Mouse (Mus musculus): Measurements from ENCODE around the gene Drd3. TPM values are rescaled to one million over a fixed set of nuclear protein-coding genes. Genes with fewer than 3 reads are reported as not detected.

The Drd3 gene
- polyA plus RNA-seq, 1 experiment from 2014 or later, result not detected

DNA sequence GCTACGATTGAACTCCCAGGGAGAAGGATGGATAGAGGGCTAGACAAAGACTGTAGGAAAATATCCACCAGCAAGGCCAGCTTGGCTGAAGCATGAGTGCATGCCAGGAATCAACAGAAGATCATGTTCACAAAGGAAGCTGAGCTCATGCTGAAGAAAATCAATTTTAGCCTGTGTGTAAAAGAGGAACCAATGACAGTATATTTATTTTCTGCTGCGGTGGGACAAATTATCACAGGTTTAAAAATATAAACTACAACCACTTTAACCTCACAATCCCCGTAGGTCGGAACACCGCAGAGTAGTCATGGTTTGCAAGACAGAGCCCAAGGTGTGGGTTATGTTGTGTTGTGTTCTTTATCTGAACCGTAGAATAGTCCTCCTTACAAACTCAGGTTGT is 50.5 kb downstream of the Drd3 start:
- Histone ChIP-seq H3K4me3 (ENCODE audit: low read depth, low read length) (no peak overlapping the region), H3K4me2 (ENCODE audit: low read depth, severe bottlenecking) (no peak overlapping the region), H3K27ac (replicated peaks; ENCODE audit: low read depth, low read length) (no peak overlapping the region), H3K27me3 (ENCODE audit: control insufficient read depth, insufficient read depth, low read length) (no peaks in the 10 kb centered on the region), H3K9me3 (ENCODE audit: control insufficient read depth, low read length) (no peaks in the 10 kb centered on the region), H3K4me1 (ENCODE audit: control insufficient read depth, insufficient read depth, low read length) (peaks cover 7% of the 10 kb centered on the region), H3K9ac (ENCODE audit: low read length) (no peak overlapping the region), H3K36me3 (ENCODE audit: control insufficient read depth, insufficient read depth, low read length) (no peaks in the 10 kb centered on the region)
- DNase-seq (ENCODE audit: low spot score) (no peak), ATAC-seq (ENCODE audit: insufficient number of reproducible peaks, low FRiP score, low TSS enrichment, low read depth) (no peak)
- 94% methylated on average over 6 of the region's 6 CpGs for WGBS

DNA sequence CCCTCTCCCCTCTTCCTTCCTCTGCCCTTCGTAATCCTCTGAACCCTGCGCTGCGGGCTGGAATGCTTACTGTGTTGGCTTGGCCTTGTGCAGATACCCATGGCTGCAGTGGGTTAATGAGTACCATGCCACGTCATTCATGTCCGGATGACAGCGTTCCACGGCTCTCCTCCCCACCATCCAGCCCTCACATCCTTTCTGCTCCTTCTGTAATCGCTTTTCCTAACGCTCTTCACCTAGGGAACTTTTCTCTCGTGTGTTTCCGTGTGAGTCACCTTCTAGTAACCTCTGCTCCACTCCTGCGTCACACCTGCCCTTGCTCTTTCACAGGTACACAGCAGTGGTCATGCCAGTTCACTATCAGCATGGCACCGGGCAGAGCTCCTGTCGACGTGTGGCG is 53.2 kb downstream of the Drd3 start:
- no peak overlapping the region for H3K4me2 ChIP-seq (ENCODE audit: low read depth, severe bottlenecking)
- H3K4me3 ChIP-seq (ENCODE audit: low read depth, low read length), result no peak overlapping the region
- DNase-seq (ENCODE audit: low spot score), result no peak
- ATAC-seq (ENCODE audit: insufficient number of reproducible peaks, low FRiP score, low TSS enrichment, low read depth), result no peak
- no peak overlapping the region for H3K27ac ChIP-seq (replicated peaks; ENCODE audit: low read depth, low read length)
- H3K27me3 ChIP-seq (ENCODE audit: control insufficient read depth, insufficient read depth, low read length), result no peaks in the 10 kb centered on the region
- H3K9ac ChIP-seq (ENCODE audit: low read length), result no peak overlapping the region
- no peaks in the 10 kb centered on the region for H3K9me3 ChIP-seq (ENCODE audit: control insufficient read depth, low read length)
- H3K4me1 ChIP-seq (ENCODE audit: control insufficient read depth, insufficient read depth, low read length), result no peaks in the 10 kb centered on the region
- WGBS, result 70% methylated on average over 16 of the region's 16 CpGs
- no peaks in the 10 kb centered on the region for H3K36me3 ChIP-seq (ENCODE audit: control insufficient read depth, insufficient read depth, low read length)

DNA sequence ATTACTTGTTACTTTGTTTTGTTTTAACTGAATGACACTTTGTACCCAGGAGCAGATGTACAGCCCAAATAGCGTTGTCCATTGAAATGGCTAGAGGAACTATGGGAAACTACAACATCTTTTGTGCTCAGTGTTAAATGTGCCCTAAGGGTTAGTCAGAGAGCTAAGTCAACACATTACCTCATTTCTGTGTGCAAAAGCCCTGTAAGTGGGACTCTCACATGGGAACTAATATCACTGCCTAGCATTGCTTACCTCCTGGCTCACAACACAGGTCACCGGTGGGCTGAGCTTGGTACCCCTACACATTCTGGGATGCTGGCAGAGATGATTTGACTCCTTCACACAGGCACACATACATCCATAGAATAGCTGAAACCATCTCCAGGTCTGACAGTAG is 55.6 kb downstream of the Drd3 start:
- ATAC-seq (ENCODE audit: insufficient number of reproducible peaks, low FRiP score, low TSS enrichment, low read depth) (no peak), DNase-seq (ENCODE audit: low spot score) (no peak)
- H3K27ac ChIP-seq (replicated peaks; ENCODE audit: low read depth, low read length), result no peak overlapping the region
- WGBS, result 92% methylated on average over 2 of the region's 2 CpGs
- no peak overlapping the region for H3K4me3 ChIP-seq (ENCODE audit: low read depth, low read length)
- no peak overlapping the region for H3K4me2 ChIP-seq (ENCODE audit: low read depth, severe bottlenecking)
- H3K4me1 ChIP-seq (ENCODE audit: control insufficient read depth, insufficient read depth, low read length), result no peaks in the 10 kb centered on the region
- no peak overlapping the region for H3K9ac ChIP-seq (ENCODE audit: low read length)
- H3K9me3 ChIP-seq (ENCODE audit: control insufficient read depth, low read length), result no peaks in the 10 kb centered on the region
- H3K36me3 ChIP-seq (ENCODE audit: control insufficient read depth, insufficient read depth, low read length), result no peaks in the 10 kb centered on the region
- no peaks in the 10 kb centered on the region for H3K27me3 ChIP-seq (ENCODE audit: control insufficient read depth, insufficient read depth, low read length)

- no peaks in the 10 kb centered on the region for H3K27me3 ChIP-seq (ENCODE audit: control insufficient read depth, insufficient read depth, low read length)
- H3K9ac ChIP-seq (ENCODE audit: low read length), result no peak overlapping the region
- H3K4me2 ChIP-seq (ENCODE audit: low read depth, severe bottlenecking), result no peak overlapping the region
- H3K36me3 ChIP-seq (ENCODE audit: control insufficient read depth, insufficient read depth, low read length), result no peaks in the 10 kb centered on the region
- H3K27ac ChIP-seq (replicated peaks; ENCODE audit: low read depth, low read length), result no peak overlapping the region
- ATAC-seq (ENCODE audit: insufficient number of reproducible peaks, low FRiP score, low TSS enrichment, low read depth), result no peak
- H3K9me3 ChIP-seq (ENCODE audit: control insufficient read depth, low read length), result no peaks in the 10 kb centered on the region
- no peak for DNase-seq (ENCODE audit: low spot score)
- H3K4me1 ChIP-seq (ENCODE audit: control insufficient read depth, insufficient read depth, low read length), result no peaks in the 10 kb centered on the region
- no peak overlapping the region for H3K4me3 ChIP-seq (ENCODE audit: low read depth, low read length)
- WGBS, result 90% methylated on average over 1 of the region's 1 CpGs
Measured at GRCm38 (mm10) chr16:43811402-43811801, 57.6 kb downstream of the Drd3 start.

DNA sequence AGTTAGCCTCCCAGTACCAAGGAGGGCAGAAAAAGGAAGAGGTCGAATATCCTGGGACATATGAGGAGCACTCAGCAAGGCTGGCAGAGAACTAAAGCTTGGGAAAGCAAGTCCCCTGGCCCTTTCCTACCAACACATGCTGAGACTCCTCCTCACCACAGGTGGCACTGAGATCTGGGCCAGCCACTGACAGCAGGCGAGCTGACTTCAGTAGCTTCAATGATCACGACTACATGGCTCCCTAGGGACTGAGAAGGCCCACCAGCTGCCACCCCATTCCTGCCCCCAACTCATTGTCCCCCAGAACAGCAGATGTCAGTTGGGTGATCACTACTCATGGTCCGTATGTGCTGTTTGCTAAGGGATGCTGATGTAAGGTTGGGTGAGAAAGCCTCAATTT is 60.8 kb downstream of the Drd3 start:
- Histone ChIP-seq H3K4me1 (ENCODE audit: control insufficient read depth, insufficient read depth, low read length) (no peaks in the 10 kb centered on the region), H3K27ac (replicated peaks; ENCODE audit: low read depth, low read length) (no peak overlapping the region), H3K4me3 (ENCODE audit: low read depth, low read length) (no peak overlapping the region), H3K27me3 (ENCODE audit: control insufficient read depth, insufficient read depth, low read length) (no peaks in the 10 kb centered on the region), H3K4me2 (ENCODE audit: low read depth, severe bottlenecking) (no peak overlapping the region), H3K9me3 (ENCODE audit: control insufficient read depth, low read length) (no peaks in the 10 kb centered on the region), H3K36me3 (ENCODE audit: control insufficient read depth, insufficient read depth, low read length) (no peaks in the 10 kb centered on the region), H3K9ac (ENCODE audit: low read length) (no peak overlapping the region)
- DNase-seq (ENCODE audit: low spot score) (no peak), ATAC-seq (ENCODE audit: insufficient number of reproducible peaks, low FRiP score, low TSS enrichment, low read depth) (no peak)
- 55% methylated on average over 4 of the region's 4 CpGs for WGBS

GRCm38 (mm10) chr16:43816321-43816720 is 62.5 kb downstream of the Drd3 start:
- WGBS, result 85% methylated on average over 4 of the region's 5 CpGs
- Histone ChIP-seq H3K27me3 (ENCODE audit: control insufficient read depth, insufficient read depth, low read length) (no peaks in the 10 kb centered on the region), H3K4me3 (ENCODE audit: low read depth, low read length) (no peak overlapping the region), H3K9ac (ENCODE audit: low read length) (no peak overlapping the region), H3K36me3 (ENCODE audit: control insufficient read depth, insufficient read depth, low read length) (no peaks in the 10 kb centered on the region), H3K27ac (replicated peaks; ENCODE audit: low read depth, low read length) (no peak overlapping the region), H3K4me1 (ENCODE audit: control insufficient read depth, insufficient read depth, low read length) (no peaks in the 10 kb centered on the region), H3K4me2 (ENCODE audit: low read depth, severe bottlenecking) (no peak overlapping the region), H3K9me3 (ENCODE audit: control insufficient read depth, low read length) (no peaks in the 10 kb centered on the region)
- no peak for DNase-seq (ENCODE audit: low spot score)
- ATAC-seq (ENCODE audit: insufficient number of reproducible peaks, low FRiP score, low TSS enrichment, low read depth), result no peak

DNA sequence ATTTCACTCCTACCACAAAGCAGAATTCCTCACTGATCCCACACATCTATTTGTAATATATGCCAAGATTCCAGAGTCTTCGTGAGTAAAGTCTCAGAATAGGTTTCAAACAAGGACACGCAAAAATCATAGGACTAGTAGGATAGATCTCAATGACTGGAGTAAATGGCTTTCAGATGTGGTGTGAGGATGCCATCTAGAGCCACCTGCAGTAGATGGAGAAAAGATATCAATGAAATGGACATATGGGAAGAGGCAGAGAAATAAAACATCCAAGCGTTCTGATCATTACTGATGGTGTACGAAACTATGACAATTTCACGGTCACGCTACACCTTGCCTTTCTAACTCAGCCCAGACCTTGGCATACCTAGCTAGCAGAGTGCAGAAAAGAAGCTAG is 64.6 kb downstream of the Drd3 start:
- Histone ChIP-seq H3K36me3 (ENCODE audit: control insufficient read depth, insufficient read depth, low read length) (no peaks in the 10 kb centered on the region), H3K27me3 (ENCODE audit: control insufficient read depth, insufficient read depth, low read length) (no peaks in the 10 kb centered on the region), H3K4me1 (ENCODE audit: control insufficient read depth, insufficient read depth, low read length) (no peaks in the 10 kb centered on the region; the same call in 1 of the 2 replicates), H3K9ac (ENCODE audit: low read length) (no peak overlapping the region), H3K4me3 (ENCODE audit: low read depth, low read length) (no peak overlapping the region), H3K27ac (replicated peaks; ENCODE audit: low read depth, low read length) (no peak overlapping the region), H3K9me3 (ENCODE audit: control insufficient read depth, low read length) (no peaks in the 10 kb centered on the region), H3K4me2 (ENCODE audit: low read depth, severe bottlenecking) (no peak overlapping the region)
- no peak for DNase-seq (ENCODE audit: low spot score)
- WGBS, result 95% methylated on average over 6 of the region's 6 CpGs
- ATAC-seq (ENCODE audit: insufficient number of reproducible peaks, low FRiP score, low TSS enrichment, low read depth), result no peak

DNA sequence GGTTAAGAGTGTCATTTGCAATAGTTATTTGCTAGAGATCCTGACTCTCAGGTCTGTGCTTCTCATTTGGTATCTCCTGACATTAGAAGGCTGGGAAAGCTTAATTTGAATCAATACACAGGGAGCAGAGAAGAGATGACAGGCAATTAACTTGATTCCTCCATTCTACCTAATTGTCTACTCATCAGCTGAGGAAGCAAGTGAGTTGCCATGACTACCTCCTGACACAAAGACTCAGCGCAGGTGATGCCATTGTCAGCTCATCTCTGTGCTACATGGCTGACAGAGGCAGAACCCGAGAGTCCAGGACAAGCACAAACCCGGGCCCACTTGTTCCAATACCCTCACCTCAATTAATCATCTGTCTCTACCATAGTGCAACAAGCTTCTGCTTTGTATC is 73.7 kb downstream of the Drd3 start:
- no peak overlapping the region for H3K4me3 ChIP-seq (ENCODE audit: low read depth, low read length)
- no peak overlapping the region for H3K9ac ChIP-seq (ENCODE audit: low read length)
- H3K27ac ChIP-seq (replicated peaks; ENCODE audit: low read depth, low read length), result no peak overlapping the region
- no peaks in the 10 kb centered on the region; the same call in 1 of the 2 replicates for H3K4me1 ChIP-seq (ENCODE audit: control insufficient read depth, insufficient read depth, low read length)
- H3K36me3 ChIP-seq (ENCODE audit: control insufficient read depth, insufficient read depth, low read length), result no peaks in the 10 kb centered on the region
- no peak overlapping the region for H3K4me2 ChIP-seq (ENCODE audit: low read depth, severe bottlenecking)
- H3K9me3 ChIP-seq (ENCODE audit: control insufficient read depth, low read length), result no peaks in the 10 kb centered on the region
- WGBS, result 78% methylated on average over 3 of the region's 3 CpGs
- no peaks in the 10 kb centered on the region for H3K27me3 ChIP-seq (ENCODE audit: control insufficient read depth, insufficient read depth, low read length)
- no peak for DNase-seq (ENCODE audit: low spot score)
- ATAC-seq (ENCODE audit: insufficient number of reproducible peaks, low FRiP score, low TSS enrichment, low read depth), result no peak

DNA sequence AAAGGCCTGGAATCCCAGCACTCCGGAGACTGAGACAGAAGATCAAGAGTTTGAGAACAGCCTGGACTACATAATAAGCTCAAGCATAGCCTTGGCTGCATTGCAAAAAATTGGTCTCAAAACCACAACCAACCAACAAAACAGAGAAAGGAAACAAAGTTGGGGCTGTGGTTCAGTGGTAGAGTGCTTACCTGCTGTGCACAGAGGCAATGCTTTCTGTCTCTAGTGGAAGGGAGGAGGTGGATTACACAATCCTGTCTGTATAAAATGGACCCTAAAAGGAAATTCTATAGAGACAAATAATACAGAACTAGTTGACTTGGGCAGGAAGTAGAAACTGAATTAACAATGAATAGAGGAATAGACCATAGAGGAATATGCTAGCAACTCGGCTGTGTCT is 78.1 kb downstream of the Drd3 start:
- Histone ChIP-seq H3K4me1 (ENCODE audit: control insufficient read depth, insufficient read depth, low read length) (no peaks in the 10 kb centered on the region), H3K36me3 (ENCODE audit: control insufficient read depth, insufficient read depth, low read length) (no peaks in the 10 kb centered on the region), H3K4me3 (ENCODE audit: low read depth, low read length) (no peak overlapping the region), H3K4me2 (ENCODE audit: low read depth, severe bottlenecking) (no peak overlapping the region), H3K9me3 (ENCODE audit: control insufficient read depth, low read length) (no peaks in the 10 kb centered on the region), H3K27me3 (ENCODE audit: control insufficient read depth, insufficient read depth, low read length) (no peaks in the 10 kb centered on the region), H3K27ac (replicated peaks; ENCODE audit: low read depth, low read length) (no peak overlapping the region), H3K9ac (ENCODE audit: low read length) (no peak overlapping the region)
- ATAC-seq (ENCODE audit: insufficient number of reproducible peaks, low FRiP score, low TSS enrichment, low read depth) (no peak), DNase-seq (ENCODE audit: low spot score) (no peak)
- 98% methylated on average over 2 of the region's 2 CpGs for WGBS

All from limb, embryonic 11.5 days (tissue).